Mouse (Mus musculus): ENCODE results near the gene Jup. TPM values are rescaled to one million over a fixed set of nuclear protein-coding genes. Genes with fewer than 3 reads are reported as not detected.

The Jup gene
- polyA plus RNA-seq, 1 experiment, result not detected

DNA sequence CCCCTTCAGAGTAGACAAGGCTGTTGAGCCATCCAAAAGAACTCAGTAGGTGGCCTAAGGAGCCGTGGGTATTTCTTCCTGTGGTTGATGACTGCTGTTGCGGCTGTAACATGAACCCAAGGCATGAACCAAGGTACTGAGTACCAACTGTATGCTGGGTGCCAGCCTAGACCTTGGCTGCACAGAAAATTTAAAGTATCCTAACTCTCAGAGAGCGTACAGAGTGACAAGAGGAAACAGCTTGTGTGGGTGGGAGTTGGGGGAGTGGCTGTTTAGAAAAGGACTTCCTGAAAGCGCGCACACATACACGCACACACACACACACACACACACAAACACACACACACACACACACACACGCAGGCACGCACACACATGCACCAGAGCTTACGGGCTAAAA is 1.8 kb upstream of the Jup start:
- no peak for TF ChIP-seq GATA1 (IDR thresholded peaks at IDR 0.05; ENCODE audit: low read length)

DNA sequence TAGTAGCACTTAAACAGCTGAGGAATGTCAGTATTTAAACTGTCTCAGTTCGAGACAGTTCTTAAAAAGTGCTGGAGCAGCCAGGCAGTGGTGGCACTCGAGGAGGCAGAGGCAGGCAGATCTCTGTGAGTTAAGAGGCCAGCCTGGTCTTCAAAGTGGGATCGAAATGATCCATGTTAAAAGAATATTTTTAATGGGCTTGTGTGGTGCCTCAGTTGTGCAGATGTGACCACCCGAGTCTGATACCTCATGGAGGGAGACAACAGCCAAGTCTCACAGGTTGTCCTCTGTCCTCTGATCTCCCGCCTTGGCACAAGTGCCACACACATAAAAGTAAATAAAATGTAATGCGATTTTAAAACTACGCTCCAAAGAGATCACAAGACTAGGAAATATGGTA is 954 bp upstream of the Jup start:
- TF ChIP-seq GATA1 (IDR thresholded peaks at IDR 0.05; ENCODE audit: low read length), result no peak

- TF ChIP-seq GATA1 (IDR thresholded peaks at IDR 0.05; ENCODE audit: low read length), result no peak
Measured at GRCm38 (mm10) chr11:100396886-100397599, 520 bp downstream of the Jup start.

- TF ChIP-seq GATA1 (IDR thresholded peaks at IDR 0.05; ENCODE audit: low read length), result no peak
Measured at GRCm38 (mm10) chr11:100395861-100396631, 1.5 kb downstream of the Jup start.

GRCm38 (mm10) chr11:100395200-100395599 is 2.4 kb downstream of the Jup start:
- no peak for TF ChIP-seq GATA1 (IDR thresholded peaks at IDR 0.05; ENCODE audit: low read length)

- TF ChIP-seq GATA1 (IDR thresholded peaks at IDR 0.05; ENCODE audit: low read length), result no peak
Measured at GRCm38 (mm10) chr11:100394353-100395074, 3.0 kb downstream of the Jup start.

GRCm38 (mm10) chr11:100393733-100394132 is 3.8 kb downstream of the Jup start:
- TF ChIP-seq GATA1 (IDR thresholded peaks at IDR 0.05; ENCODE audit: low read length), result no peak

DNA sequence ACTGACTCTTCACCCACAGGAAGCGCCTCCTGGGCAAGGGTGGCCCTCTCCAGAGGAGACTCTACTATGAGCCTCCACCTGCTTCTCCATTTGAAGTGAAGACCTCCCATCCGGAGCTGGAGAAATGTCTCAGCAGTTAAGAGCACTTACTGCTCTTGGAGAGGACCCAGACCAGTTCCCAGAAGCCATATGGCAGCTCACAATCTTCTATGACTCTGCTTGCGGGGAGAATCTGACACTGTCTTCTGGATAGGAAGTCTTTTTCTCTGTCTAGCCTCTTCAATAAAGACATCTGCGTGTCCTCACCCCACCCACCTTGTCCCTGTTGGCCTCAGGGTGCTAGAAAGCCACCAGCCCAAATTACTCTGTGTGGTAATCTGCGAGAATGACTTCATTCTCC is 4.6 kb downstream of the Jup start:
- no peak for TF ChIP-seq GATA1 (IDR thresholded peaks at IDR 0.05; ENCODE audit: low read length)

DNA sequence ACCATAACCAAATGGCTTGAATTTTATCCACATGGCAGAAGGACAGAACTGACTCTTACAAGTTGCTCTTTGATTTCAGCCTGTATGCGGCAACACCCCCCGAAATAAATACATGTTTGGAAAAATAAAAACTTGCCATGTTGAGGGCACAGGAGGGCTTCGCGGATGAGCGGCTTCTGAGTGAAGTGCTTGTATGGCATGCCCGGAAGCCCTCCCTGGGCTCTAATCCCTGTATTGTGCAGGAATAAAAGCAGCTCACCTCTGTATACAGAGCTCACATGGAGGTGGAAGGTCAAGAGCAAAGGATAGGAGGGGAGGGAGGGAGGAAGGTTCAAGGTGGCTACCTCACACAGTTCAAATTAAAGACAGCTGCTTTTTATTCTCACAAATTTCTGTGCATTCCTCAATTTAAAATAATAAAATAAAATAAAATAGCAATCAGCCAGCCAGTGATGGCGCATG is 5.6 kb downstream of the Jup start:
- TF ChIP-seq GATA1 (IDR thresholded peaks at IDR 0.05; ENCODE audit: low read length), result no peak

DNA sequence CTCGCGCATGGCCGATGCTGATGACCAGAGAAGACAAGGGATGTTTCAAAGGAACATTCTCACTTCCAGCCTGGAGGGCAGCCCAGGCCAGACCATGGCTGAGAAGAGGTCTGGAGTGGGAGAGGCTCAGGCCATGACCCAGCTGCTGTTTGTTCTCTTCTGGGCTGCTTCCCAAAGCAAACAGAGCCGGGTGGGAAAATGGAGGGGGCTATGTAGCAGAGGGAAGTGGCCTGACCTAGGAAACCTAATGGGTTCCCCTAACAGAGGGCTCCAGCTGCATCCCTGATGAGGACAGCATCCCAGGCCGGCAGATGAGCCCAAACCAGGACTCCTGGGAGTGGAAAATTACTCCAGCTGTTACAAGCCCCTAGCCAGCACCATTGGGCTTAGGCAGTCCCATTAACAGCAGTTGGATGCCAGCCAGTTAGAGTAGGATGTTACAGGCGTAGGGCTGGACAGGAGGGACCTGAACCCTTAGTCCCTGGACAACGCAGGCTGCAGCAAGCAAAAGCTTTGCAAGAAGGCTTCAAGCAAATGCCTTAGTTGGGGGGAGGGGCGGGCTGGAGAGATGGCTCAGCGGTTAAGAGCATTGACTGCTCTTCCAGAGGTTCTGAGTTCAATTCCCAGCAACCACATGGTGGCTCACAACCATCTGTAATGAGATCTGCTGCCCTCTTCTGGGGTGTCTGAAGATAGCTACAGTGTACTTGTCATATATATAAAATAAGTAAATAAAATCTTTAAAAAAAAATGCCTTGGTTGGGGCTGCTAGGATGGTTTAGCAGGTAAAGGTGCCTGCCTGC is 6.3 kb downstream of the Jup start:
- no peak for TF ChIP-seq GATA1 (IDR thresholded peaks at IDR 0.05; ENCODE audit: low read length)

GRCm38 (mm10) chr11:100389931-100390445 is 7.6 kb downstream of the Jup start:
- TF ChIP-seq GATA1 (IDR thresholded peaks at IDR 0.05; ENCODE audit: low read length), result no peak

DNA sequence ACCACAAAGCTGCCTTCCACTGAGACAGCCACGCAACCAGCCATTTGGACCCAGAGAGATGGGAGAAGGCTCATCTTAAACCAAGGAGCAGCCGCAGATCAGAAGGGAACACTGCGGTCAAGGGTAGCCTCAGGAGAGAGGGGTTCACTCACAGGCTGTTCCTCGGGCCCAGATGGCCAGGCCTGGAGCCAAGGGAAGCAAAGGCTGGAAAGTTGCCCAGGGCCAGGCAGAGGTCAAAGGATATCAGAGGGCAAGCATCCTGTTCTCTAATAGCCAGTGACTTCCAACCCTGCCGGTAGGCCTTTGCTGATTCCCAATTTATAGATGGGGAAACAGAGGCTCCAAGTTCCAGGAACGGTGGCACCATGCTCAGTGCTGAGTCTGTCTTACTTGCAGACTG is 9.0 kb downstream of the Jup start:
- TF ChIP-seq GATA1 (IDR thresholded peaks at IDR 0.05; ENCODE audit: low read length), result no peak

DNA sequence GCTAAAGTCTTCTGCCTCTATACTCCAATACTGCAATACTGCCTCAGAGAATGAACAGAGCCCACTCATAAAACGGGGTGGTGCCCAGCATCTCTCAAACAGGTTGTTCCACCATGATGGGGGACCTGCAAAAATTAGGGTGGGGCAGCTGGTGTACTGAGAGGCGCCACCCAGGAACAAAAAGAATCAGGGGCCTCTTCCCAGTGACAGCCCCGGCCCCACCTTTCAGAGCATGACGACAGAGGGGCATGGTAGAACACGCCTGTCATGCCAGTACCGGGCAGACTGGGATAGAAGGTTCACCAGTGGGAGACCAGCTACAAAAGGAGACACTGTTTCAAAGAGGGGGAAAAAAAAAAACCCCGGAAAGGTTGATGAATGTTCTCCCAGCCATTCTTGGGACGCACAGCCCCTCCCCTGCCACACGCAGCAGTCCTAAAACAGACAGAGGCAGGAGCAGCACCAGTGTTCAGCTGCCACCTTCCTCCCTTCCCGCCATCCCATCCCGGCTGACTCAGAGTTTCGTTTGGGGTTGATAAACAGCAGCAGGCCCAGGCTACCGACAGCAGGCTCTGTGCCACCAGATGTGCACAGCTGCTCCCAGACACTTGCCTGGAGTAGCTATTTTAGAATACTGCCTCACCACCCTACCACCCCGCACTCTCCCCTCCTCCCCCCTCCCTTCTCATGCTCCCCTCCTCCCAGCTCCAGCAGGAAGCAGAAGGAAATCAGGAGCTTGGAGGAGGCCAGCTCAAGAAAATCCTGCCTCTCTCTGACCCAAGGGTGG is 9.8 kb downstream of the Jup start:
- TF ChIP-seq GATA1 (IDR thresholded peaks at IDR 0.05; ENCODE audit: low read length), result no peak

GRCm38 (mm10) chr11:100387111-100387510 is 10.5 kb downstream of the Jup start:
- TF ChIP-seq GATA1 (IDR thresholded peaks at IDR 0.05; ENCODE audit: low read length), result no peak
